Mouse (Mus musculus) hindbrain, embryonic 11.5 days (tissue): ENCODE measurements around the gene Fbxo7. TPM values are rescaled to one million over a fixed set of nuclear protein-coding genes. Genes with fewer than 3 reads are reported as not detected.

ENCODE experiments used
- polyA plus RNA-seq: library from polyadenylated mRNA; unstranded; fragments of >200 nt; fragmentation: Nextera tagmentation; extraction: Ambion mirVana; gene quantifications from 2 replicates; pipeline ENCODE4 v1.2.1, GENCODE M21; 2014

The Fbxo7 gene
- polyA plus RNA-seq, 1 experiment from 2014 or later = 18.1 TPM

Other genes with a start within 250 kb of the Fbxo7 start
- 91.7 and 93.5 TPM in 2 replicates for gene Pwp1, start 192.5 kb upstream of the Fbxo7 start, polyA plus RNA-seq
- 37.3 and 39.5 TPM in 2 replicates for gene Prdm4, start 104.8 kb upstream of the Fbxo7 start, polyA plus RNA-seq
- 0.31 and 0.51 TPM in 2 replicates for gene Ascl4, start 94.3 kb upstream of the Fbxo7 start, polyA plus RNA-seq
- 173 and 201 TPM in 2 replicates for gene Rtcb, start 64.1 kb upstream of the Fbxo7 start, polyA plus RNA-seq
- 0.15 TPM in 1 of 2 replicates, not detected in the other for gene Bpifc, start 10.1 kb upstream of the Fbxo7 start, polyA plus RNA-seq